Mouse (Mus musculus) granulocyte monocyte progenitor cell, adult 5-6 weeks (primary cell): ENCODE measurements around the gene Ilf2. TPM values are rescaled to one million over a fixed set of nuclear protein-coding genes. Genes with fewer than 3 reads are reported as not detected.

Source experiments
- ATAC-seq: replicated peaks from 2 replicates; pipeline ENCODE4 v1.8.0; 2016; ENCODE audit warnings: mild to moderate bottlenecking, moderate TSS enrichment, inconsistent platforms; ENCODE audit not compliant: poor library complexity, severe bottlenecking
- total RNA-seq, 2 experiments: library from RNA; stranded (forward) in 1 of 2; stranded (reverse) in 1 of 2; fragments of 200-712, 200-1000 nt in 1 of 2; fragments of >200 nt in 1 of 2; fragmentation: Nextera tagmentation in 1 of 2; gene quantifications; 2 replicates each; pipeline ENCODE4 v1.2.3; 2014 to 2017

Ilf2 gene
- total RNA-seq (2014; fragmentation: Nextera tagmentation) (120 and 128 TPM in 2 replicates), total RNA-seq (2017) (176 and 204 TPM in 2 replicates)

- peak; percentile 96 for ATAC-seq
These were observed at the start of gene Ilf2 for GRCm38 (mm10) chr3:90475831-90476611. Ilf2 (plus strand) TSS chr3:90476126.

GRCm38 (mm10) chr3:90427574-90427973 lies 48.4 kb upstream of the Ilf2 start:
- no peak for ATAC-seq

- no peak for ATAC-seq
These were observed 47.7 kb upstream of the Ilf2 start for GRCm38 (mm10) chr3:90428186-90428585.

GRCm38 (mm10) chr3:90429576-90429975 lies 46.4 kb upstream of the Ilf2 start:
- ATAC-seq = no peak

GRCm38 (mm10) chr3:90432348-90432747 lies 43.6 kb upstream of the Ilf2 start:
- no peak for ATAC-seq

GRCm38 (mm10) chr3:90432811-90433219 lies 43.1 kb upstream of the Ilf2 start:
- ATAC-seq = peak; percentile 43

- ATAC-seq = peak; percentile 95
These were observed 42.4 kb upstream of the Ilf2 start, which contains the start of gene Ints3 for GRCm38 (mm10) chr3:90433381-90434020. Ints3 (minus strand) TSS chr3:90433622.

GRCm38 (mm10) chr3:90434073-90434730 lies 41.7 kb upstream of the Ilf2 start:
- ATAC-seq = no peak

GRCm38 (mm10) chr3:90437131-90437530 lies 38.8 kb upstream of the Ilf2 start:
- no peak for ATAC-seq

GRCm38 (mm10) chr3:90440756-90441155 lies 35.2 kb upstream of the Ilf2 start:
- no peak for ATAC-seq

GRCm38 (mm10) chr3:90443977-90444376 lies 31.9 kb upstream of the Ilf2 start:
- ATAC-seq = no peak

- ATAC-seq = no peak
These were observed 30.3 kb upstream of the Ilf2 start for GRCm38 (mm10) chr3:90445417-90446200.

- ATAC-seq = peak; percentile 86
These were observed 29.4 kb upstream of the Ilf2 start for GRCm38 (mm10) chr3:90446389-90447122.

- no peak for ATAC-seq
These were observed 28.8 kb upstream of the Ilf2 start for GRCm38 (mm10) chr3:90447123-90447494.

- no peak for ATAC-seq
These were observed 27.3 kb upstream of the Ilf2 start for GRCm38 (mm10) chr3:90448626-90449025.

- ATAC-seq = no peak
These were observed 25.1 kb upstream of the Ilf2 start for GRCm38 (mm10) chr3:90450874-90451273.

- ATAC-seq = no peak
These were observed 24.4 kb upstream of the Ilf2 start for GRCm38 (mm10) chr3:90451396-90452095.

GRCm38 (mm10) chr3:90454931-90455330 lies 21.0 kb upstream of the Ilf2 start:
- ATAC-seq = no peak

GRCm38 (mm10) chr3:90459727-90460126 lies 16.2 kb upstream of the Ilf2 start:
- no peak for ATAC-seq
